Mouse (Mus musculus) layer of hippocampus, postnatal 14 days (tissue): ENCODE results near the gene Vmn2r93. TPM values are rescaled to one million over a fixed set of nuclear protein-coding genes. Genes with fewer than 3 reads are reported as not detected.

Experiments used
- DNase-seq, 2 experiments: peaks; one replicate each; pipeline ENCODE4 v3.0.0; 2021 to 2022; ENCODE audit warnings: low spot score in 2 of 2, mixed read lengths in 1 of 2
- long read RNA-seq, 2 experiments: library from polyadenylated mRNA; stranded (forward); transcript quantifications; one replicate each; pipeline ENCODE4 v2.0.0; 2021
- total RNA-seq, 2 experiments: library from RNA; stranded (reverse); gene quantifications; 2 replicates each; pipeline ENCODE4 v1.2.3; 2021

Gene Vmn2r93
- total RNA-seq = not detected
- long read RNA-seq, experiment 1 = 0 reads
- long read RNA-seq, experiment 2 = 0 reads

DNA sequence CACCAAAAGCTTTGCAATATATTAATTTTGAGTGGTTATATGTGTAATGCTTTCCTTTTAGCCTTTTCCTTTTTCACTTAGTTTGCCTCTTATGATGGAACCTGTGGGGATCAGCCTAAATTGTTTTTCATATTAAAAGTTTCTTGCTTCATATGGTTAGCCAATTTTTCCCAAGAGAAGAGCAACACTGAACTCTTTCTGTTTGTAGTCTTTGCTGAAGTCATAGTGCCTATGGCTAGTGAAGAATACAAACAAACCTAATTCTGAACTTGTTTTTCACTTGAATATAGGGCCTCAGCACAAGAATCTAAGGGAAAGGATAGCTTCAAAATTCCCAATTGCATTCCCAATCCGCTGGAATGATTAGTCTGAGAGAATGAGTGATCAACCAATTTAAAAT lies at the start of gene Vmn2r93:
Gene Vmn2r93, plus strand, starts transcription at position 301 of the 400 bp plus-strand sequence.
- DNase-seq = no peak

DNA sequence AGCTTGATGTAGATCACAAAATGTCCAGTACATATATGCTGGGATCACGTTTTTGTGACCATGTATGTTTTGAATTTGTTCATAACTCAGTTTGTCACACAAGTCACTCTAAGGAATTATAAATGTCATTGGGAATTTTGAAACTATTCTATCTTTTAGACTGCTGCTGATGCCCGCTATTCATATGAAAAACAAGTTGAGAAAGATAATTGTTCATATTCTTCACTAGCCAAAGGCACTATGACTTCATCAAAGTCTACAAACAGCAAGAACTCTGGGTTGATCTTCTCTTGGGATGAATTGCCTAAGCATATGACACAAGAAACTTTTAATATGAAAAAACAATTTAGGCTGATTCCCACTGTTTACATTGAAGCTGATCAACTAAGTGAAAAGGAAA lies 20.2 kb upstream of the Vmn2r93 start, which contains the start of gene Vmn2r94:
Gene Vmn2r94, minus strand, starts transcription at position 101 of the 400 bp plus-strand sequence.
- no peak for DNase-seq

DNA sequence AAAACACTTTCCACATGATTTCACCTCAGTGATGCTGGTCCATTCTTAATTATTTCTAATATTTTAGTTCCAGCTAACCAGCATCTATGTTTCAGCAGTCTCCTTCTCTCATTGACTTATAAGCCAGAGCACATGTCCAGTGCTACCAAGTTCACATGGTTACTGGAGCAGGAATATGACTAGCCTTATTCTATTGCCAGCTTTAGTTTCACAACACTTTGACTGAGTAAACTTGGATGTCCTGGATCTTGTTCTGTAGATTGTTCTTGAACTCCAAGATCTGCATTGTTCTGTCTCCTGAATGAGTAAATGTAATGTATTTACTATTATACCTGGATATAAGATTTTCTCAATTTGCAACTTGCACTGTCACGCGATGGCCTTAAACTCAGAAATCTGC lies 25.1 kb downstream of the Vmn2r93 start:
- no peak for DNase-seq

DNA sequence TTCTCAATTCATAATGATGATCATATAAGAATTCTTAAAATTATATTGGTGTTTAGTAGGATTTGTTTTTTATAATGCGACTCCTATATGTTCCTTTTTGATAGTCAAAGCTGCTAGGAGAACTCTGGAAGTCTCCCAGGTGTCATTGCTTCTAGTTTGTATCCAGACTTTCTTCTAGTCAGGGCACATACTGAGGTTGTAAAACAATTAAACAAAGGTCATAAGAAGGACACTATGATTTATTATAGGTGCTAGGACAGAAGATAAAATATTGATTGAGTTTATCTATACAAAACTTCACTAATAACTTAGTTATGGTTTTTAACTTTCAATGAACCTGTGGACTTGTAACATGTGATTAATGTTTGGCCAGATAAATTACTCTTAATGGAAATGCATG lies 62.1 kb downstream of the Vmn2r93 start:
- no peak for DNase-seq

DNA sequence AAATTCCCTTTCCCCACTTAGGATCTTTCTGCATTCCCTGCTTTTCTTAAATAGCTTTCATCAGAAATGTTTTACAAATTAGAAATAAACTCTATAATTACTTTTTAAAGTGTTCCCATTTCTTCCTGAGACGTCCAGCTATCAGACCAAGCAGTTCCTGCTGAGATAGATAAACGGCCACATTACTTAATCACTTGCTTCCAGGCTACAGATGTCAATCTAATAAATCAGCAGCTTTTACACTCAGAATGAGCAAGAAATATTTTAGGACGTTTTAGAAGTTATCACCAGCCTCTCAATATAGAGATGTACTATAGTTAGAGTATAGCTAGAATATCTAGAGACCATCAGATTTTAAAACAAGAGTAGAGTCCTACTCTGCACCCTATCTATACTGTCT lies 62.7 kb downstream of the Vmn2r93 start:
- no peak for DNase-seq

Other genes with a start within 250 kb of the Vmn2r93 start
- under 1 TPM; 0.05 to 0.09 TPM for gene Vmn2r124, start 248.7 kb upstream of the Vmn2r93 start, total RNA-seq
- not detected for gene Vmn2r91, start 213.1 kb upstream of the Vmn2r93 start, total RNA-seq
- not detected for gene Vmn2r92, start 146.2 kb upstream of the Vmn2r93 start, total RNA-seq
- not detected for gene Vmn2r94, start 20.3 kb upstream of the Vmn2r93 start, total RNA-seq
- gene Vmn2r95, start 126.0 kb downstream of the Vmn2r93 start, total RNA-seq = under 1 TPM in 1 of 2 experiments, not detected in 1; 0.05 TPM